Mouse (Mus musculus): ENCODE measurements around the gene Sesn3. TPM values are rescaled to one million over a fixed set of nuclear protein-coding genes. Genes with fewer than 3 reads are reported as not detected.

Gene Sesn3
- polyA plus RNA-seq (2012; rRNA removed): 24.9 and 36.7 TPM in 2 replicates

GRCm38 (mm10) chr9:14274986-14275720, at the start of gene Sesn3:
Gene Sesn3, plus strand, starts transcription at chr9:14275067.

GRCm38 (mm10) chr9:14381353-14382055, 106.6 kb downstream of the Sesn3 start, which contains the start of gene Endod1:
Gene Endod1, minus strand, starts transcription at chr9:14381507.

Other genes with a start within 250 kb of the Sesn3 start
- gene Endod1, start 106.4 kb downstream of the Sesn3 start, polyA plus RNA-seq (2012; rRNA removed): 5.9 and 6.9 TPM in 2 replicates
- 0.02 and 0.12 TPM in 2 replicates for gene Kdm4d, start 225.4 kb downstream of the Sesn3 start, polyA plus RNA-seq (2012; rRNA removed)
- 131 and 174 TPM in 2 replicates for gene Cwc15, start 225.6 kb downstream of the Sesn3 start, polyA plus RNA-seq (2012; rRNA removed)

Measured in central nervous system, embryonic 11.5 days (tissue).